Comparison of ENCODE assay signal across 8 mouse cellular contexts in the genomic region with DNA sequence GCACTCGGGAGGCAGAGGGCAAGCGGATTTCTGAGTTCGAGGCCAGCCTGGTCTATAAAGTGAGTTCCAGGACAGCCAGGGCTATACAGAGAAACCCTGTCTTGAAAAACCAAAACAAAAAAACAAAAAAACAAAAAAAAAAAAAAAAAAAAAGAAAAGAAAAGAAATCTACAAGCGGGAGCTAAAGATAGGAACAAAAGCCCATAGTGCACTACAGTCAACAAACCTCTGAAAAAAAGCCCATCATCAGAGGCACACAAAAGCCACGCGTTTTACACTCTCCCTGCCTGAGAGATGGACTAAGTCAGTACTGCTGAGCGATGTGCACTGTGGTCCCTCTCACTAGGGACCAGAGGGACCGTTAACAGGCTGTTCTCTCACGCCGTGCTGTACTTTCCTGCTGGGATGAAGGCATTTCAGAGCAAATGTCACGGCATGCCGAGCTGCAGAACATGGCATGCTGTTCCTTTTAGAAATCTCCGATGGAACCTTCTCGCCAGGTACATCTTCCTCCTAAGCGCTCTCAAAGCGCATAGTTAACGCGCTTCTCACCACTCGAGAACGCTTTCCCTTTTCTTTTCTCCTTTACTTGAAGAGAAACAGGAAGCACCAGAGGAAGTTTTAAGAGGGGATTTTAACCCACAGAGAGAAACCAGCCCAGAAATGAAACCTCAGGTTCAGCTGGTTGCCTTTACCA. TPM values are rescaled to one million over a fixed set of nuclear protein-coding genes. Genes with fewer than 3 reads are reported as not detected.
A peak's percentile ranks its signal among the peaks of the same experiment; 100 is the strongest.
DNase-seq lines count a peak whose midpoint lies in the region; ATAC-seq and TF ChIP-seq lines count a peak whose summit lies in the region.

No protein-coding gene starts in this region.

- peak; percentile 37 for ATAC-seq in megakaryocyte progenitor cell, adult 5-6 weeks (replicated peaks; ENCODE audit: poor library complexity)

- no peak for TF ChIP-seq CTCF in left cerebral cortex, adult 2 months (IDR thresholded peaks at IDR 0.05)
- TF ChIP-seq CTCF in cortical plate, adult 2 months (IDR thresholded peaks at IDR 0.05; ENCODE audit: extremely low read depth, insufficient read depth, low read length), result no peak

- no peaks in the 10 kb centered on the region for H3K9me3 ChIP-seq in hindbrain, embryonic 10.5 days

- peaks cover 28% of the 10 kb centered on the region for H3K27me3 ChIP-seq in hindbrain, embryonic 10.5 days (ENCODE audit: insufficient read depth, poor library complexity, severe bottlenecking)

- no peaks in the 10 kb centered on the region for H3K36me3 ChIP-seq in hindbrain, embryonic 10.5 days

- no peak for DNase-seq in left cerebral cortex, adult 2 months (ENCODE audit: extremely low spot score in 1 of 2, low spot score in 2 of 2)
- no peak for DNase-seq in left cerebral cortex, adult 18-20 months (ENCODE audit: low spot score in 2 of 2)
- no peak for DNase-seq in hindbrain, embryonic 10.5 days (ENCODE audit: low spot score)
- DNase-seq in urinary bladder, postnatal 4 days (ENCODE audit: low spot score in 2 of 2), result no peak
- DNase-seq in adipocyte (ENCODE audit: low spot score), result no peak
- no peak for DNase-seq in kidney, postnatal 10 days

- peak overlapping the region; percentile 30 for H3K4me3 ChIP-seq in left cerebral cortex, adult 2 months
- peak overlapping the region; percentile 33 for H3K4me3 ChIP-seq in cortical plate, adult 2 months (ENCODE audit: insufficient read depth, low read length)
- peak overlapping the region; percentile 34 for H3K4me3 ChIP-seq in hindbrain, embryonic 10.5 days

- H3K4me1 ChIP-seq in cortical plate, adult 2 months (ENCODE audit: control insufficient read depth, insufficient read depth, low read length), result no peaks in the 10 kb centered on the region
- peaks cover 20% of the 10 kb centered on the region for H3K4me1 ChIP-seq in hindbrain, embryonic 10.5 days (replicated peaks)

- WGBS in hindbrain, embryonic 10.5 days, result 17% methylated on average over 20 of the region's 20 CpGs

- H3K27ac ChIP-seq in left cerebral cortex, adult 2 months, result no peak overlapping the region
- H3K27ac ChIP-seq in cortical plate, adult 2 months (ENCODE audit: insufficient read depth, low read length), result no peak overlapping the region
- no peak overlapping the region for H3K27ac ChIP-seq in hindbrain, embryonic 10.5 days

- intact Hi-C loops in left cerebral cortex, adult 2 months (cut with DNase I), result no loop called here

- TF ChIP-seq POLR2A in cortical plate, adult 2 months (IDR thresholded peaks at IDR 0.05; ENCODE audit: extremely low read depth, insufficient read depth, low read length), result no peak

RNA-seq across cellular contexts. Expression of a gene that starts 40.4 kb away (rescaled TPM):
- 10 to 100 TPM; 21.4 to 23.8 TPM for total RNA-seq in left cerebral cortex, adult 2 months (2021)
- 10 to 100 TPM; 20.6 to 21.5 TPM for total RNA-seq in left cerebral cortex, adult 18-20 months (2021)
- polyA plus RNA-seq in cortical plate, adult 2 months (2012; rRNA removed), result 3.4 and 3.5 TPM in 2 replicates
- 16.5 and 21.1 TPM in 2 replicates for polyA plus RNA-seq in hindbrain, embryonic 10.5 days (2016; fragmentation: Nextera tagmentation; extraction: Ambion mirVana)
- 9.7 and 11.7 TPM in 2 replicates for total RNA-seq in megakaryocyte progenitor cell, adult 5-6 weeks (2015)
- 11.6 and 17.4 TPM in 2 replicates for total RNA-seq in megakaryocyte progenitor cell, adult 5-6 weeks (2017)

RNA-seq across cellular contexts. Expression of a gene that starts 57.2 kb away (rescaled TPM):
- 1 to 10 TPM; 2.4 to 2.5 TPM for total RNA-seq in left cerebral cortex, adult 2 months (2021)
- 1 to 10 TPM; 2.4 to 2.6 TPM for total RNA-seq in left cerebral cortex, adult 18-20 months (2021)
- polyA plus RNA-seq in cortical plate, adult 2 months (2012; rRNA removed), result 2.6 TPM in 2 replicates
- 3.1 and 3.3 TPM in 2 replicates for polyA plus RNA-seq in hindbrain, embryonic 10.5 days (2016; fragmentation: Nextera tagmentation; extraction: Ambion mirVana)
- 26.5 and 30.5 TPM in 2 replicates for total RNA-seq in megakaryocyte progenitor cell, adult 5-6 weeks (2015)
- total RNA-seq in megakaryocyte progenitor cell, adult 5-6 weeks (2017), result 23.5 and 24.4 TPM in 2 replicates

Comparison
In these comparisons a context has a peak if more than half of its experiments do, and no peak if none do; other contexts are left out.
1. RNA of a gene that starts 57.2 kb away (total RNA-seq): 23.5 to 30.5 TPM in megakaryocyte progenitor cell, adult 5-6 weeks; 2.4 to 2.6 TPM in left cerebral cortex, adult 18-20 months and 2.4 to 2.5 TPM in left cerebral cortex, adult 2 months; every median in the first group is over 4 times any median in the second.
2. Peak in every context shown above with its lines, with median percentiles within 50 percentile points of each other: H3K4me3 ChIP-seq.